Mouse (Mus musculus): ENCODE results near the gene Gtsf1. TPM values are rescaled to one million over a fixed set of nuclear protein-coding genes. Genes with fewer than 3 reads are reported as not detected.

Gene Gtsf1
- polyA plus RNA-seq, 1 experiment from 2014 or later, result not detected

DNA sequence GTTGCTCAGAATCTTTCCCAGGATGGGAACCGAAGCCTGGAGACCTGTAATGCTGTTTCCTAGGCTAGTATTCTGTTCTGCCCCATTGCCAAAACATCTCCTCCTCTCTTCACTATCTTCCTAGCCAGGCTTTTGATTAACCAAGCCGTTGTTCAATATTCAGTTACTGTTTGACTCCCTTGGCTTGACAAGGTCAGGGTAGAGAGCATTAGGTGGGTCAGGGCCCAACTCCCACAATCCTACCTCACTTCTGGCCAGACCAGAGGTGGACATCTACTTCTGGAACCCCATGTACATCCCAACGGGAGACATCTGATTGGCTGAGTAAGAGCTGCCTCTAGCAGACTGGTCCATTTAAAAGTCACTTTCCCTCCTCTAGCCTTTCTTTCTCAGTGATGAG is 67.3 kb downstream of the Gtsf1 start:
- Histone ChIP-seq H3K36me3 (no peaks in the 10 kb centered on the region), H3K27ac (no peak overlapping the region), H3K4me2 (no peak overlapping the region), H3K4me1 (peaks cover 54% of the 10 kb centered on the region), H3K9ac (no peak overlapping the region), H3K27me3 (no peaks in the 10 kb centered on the region), H3K4me3 (no peak overlapping the region), H3K9me3 (no peaks in the 10 kb centered on the region)
- WGBS, result 92% methylated on average over 3 of the region's 3 CpGs
- no peak for ATAC-seq (ENCODE audit: insufficient number of reproducible peaks, insufficient read depth, low FRiP score, low TSS enrichment, low read depth)

GRCm38 (mm10) chr15:103362333-103362732 is 67.9 kb downstream of the Gtsf1 start:
- no peak overlapping the region for H3K27ac ChIP-seq
- WGBS, result 87% methylated on average over 6 of the region's 7 CpGs
- H3K9me3 ChIP-seq, result no peaks in the 10 kb centered on the region
- no peak overlapping the region for H3K4me2 ChIP-seq
- no peak overlapping the region for H3K4me3 ChIP-seq
- peaks cover under 1% of the 10 kb centered on the region; the same call in 1 of the 2 replicates for H3K36me3 ChIP-seq
- no peaks in the 10 kb centered on the region for H3K27me3 ChIP-seq
- peaks cover 53% of the 10 kb centered on the region for H3K4me1 ChIP-seq
- no peak overlapping the region for H3K9ac ChIP-seq
- ATAC-seq (ENCODE audit: insufficient number of reproducible peaks, insufficient read depth, low FRiP score, low TSS enrichment, low read depth), result no peak

DNA sequence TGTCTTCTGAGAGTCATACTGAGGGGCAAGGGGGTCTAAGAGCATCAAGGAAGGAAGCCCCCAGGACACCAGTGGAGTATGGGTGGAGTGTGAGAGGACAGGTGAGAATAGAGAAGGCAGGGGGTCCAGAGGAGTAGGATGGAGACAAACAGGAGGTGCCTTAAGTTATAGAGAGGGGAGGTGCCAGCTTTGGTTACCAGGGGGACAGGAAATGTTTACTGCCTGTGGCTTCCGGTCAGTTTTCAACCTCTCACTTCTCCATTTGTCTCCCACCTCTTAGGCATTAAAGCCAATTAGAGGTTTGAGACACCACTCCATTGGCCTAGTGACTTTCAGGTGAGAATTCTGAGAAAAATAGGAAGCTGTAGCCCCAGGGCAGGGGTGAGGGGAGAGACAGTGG is 69.0 kb downstream of the Gtsf1 start:
- H3K36me3 ChIP-seq, result peaks cover 9% of the 10 kb centered on the region
- no peaks in the 10 kb centered on the region for H3K9me3 ChIP-seq
- H3K27ac ChIP-seq, result no peak overlapping the region
- peaks cover 48% of the 10 kb centered on the region for H3K4me1 ChIP-seq
- H3K4me2 ChIP-seq, result no peak overlapping the region
- no peak overlapping the region for H3K4me3 ChIP-seq
- ATAC-seq (ENCODE audit: insufficient number of reproducible peaks, insufficient read depth, low FRiP score, low TSS enrichment, low read depth), result no peak
- WGBS, result 64% methylated on average over 1 of the region's 1 CpGs
- H3K9ac ChIP-seq, result no peak overlapping the region
- H3K27me3 ChIP-seq, result no peaks in the 10 kb centered on the region

DNA sequence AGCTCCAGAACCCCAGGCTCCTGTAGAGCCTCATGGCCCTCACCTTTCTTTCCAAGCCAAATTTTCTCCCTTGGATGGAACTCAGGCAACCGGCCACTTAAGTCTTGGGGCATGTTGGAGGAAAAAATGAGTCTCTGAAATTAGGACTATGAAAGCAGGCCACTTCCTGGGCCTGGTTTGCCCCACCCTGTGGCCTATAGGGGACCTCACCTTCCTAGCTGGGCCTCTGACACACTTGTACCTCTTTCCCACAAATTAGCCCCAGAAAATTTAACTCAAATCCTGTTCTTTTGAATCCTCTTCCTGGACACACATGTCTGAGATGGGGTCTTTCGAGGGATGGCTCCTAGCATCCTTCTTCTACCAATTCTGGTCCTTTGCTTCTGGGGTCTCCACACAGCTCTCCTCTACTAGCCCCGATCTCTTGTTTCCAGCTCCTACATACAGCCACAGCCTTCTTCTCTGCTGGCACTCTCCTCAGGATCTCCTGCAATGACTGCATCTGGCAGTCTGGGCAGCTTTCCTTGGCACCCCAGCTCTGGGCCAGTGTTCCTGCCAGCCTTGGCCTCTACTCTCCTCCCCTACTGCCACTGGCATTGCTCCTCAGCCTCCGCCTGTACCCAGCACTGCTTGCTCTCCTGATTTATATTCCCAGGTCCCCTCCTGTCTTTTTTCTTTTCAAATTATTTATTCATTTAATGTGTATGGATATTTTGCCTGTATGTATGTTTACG is 70.2 kb downstream of the Gtsf1 start:
- WGBS, result 94% methylated on average over 5 of the region's 5 CpGs
- H3K4me2 ChIP-seq, result no peak overlapping the region
- ATAC-seq (ENCODE audit: insufficient number of reproducible peaks, insufficient read depth, low FRiP score, low TSS enrichment, low read depth), result no peak
- H3K4me1 ChIP-seq, result peaks cover 44% of the 10 kb centered on the region
- H3K9me3 ChIP-seq, result no peaks in the 10 kb centered on the region
- H3K27me3 ChIP-seq, result no peaks in the 10 kb centered on the region
- peak overlapping the region; percentile 36 for H3K27ac ChIP-seq
- H3K9ac ChIP-seq, result no peak overlapping the region
- no peak overlapping the region for H3K4me3 ChIP-seq
- H3K36me3 ChIP-seq, result peaks cover 22% of the 10 kb centered on the region

GRCm38 (mm10) chr15:103359122-103359510 is 71.2 kb downstream of the Gtsf1 start:
- Histone ChIP-seq H3K27ac (peak overlapping the region; percentile 94), H3K9ac (no peak overlapping the region), H3K36me3 (peaks cover 31% of the 10 kb centered on the region), H3K27me3 (no peaks in the 10 kb centered on the region), H3K4me3 (no peak overlapping the region), H3K4me1 (peaks cover 35% of the 10 kb centered on the region), H3K4me2 (no peak overlapping the region), H3K9me3 (no peaks in the 10 kb centered on the region)
- 41% methylated on average over 1 of the region's 1 CpGs for WGBS
- ATAC-seq (ENCODE audit: insufficient number of reproducible peaks, insufficient read depth, low FRiP score, low TSS enrichment, low read depth), result no peak

DNA sequence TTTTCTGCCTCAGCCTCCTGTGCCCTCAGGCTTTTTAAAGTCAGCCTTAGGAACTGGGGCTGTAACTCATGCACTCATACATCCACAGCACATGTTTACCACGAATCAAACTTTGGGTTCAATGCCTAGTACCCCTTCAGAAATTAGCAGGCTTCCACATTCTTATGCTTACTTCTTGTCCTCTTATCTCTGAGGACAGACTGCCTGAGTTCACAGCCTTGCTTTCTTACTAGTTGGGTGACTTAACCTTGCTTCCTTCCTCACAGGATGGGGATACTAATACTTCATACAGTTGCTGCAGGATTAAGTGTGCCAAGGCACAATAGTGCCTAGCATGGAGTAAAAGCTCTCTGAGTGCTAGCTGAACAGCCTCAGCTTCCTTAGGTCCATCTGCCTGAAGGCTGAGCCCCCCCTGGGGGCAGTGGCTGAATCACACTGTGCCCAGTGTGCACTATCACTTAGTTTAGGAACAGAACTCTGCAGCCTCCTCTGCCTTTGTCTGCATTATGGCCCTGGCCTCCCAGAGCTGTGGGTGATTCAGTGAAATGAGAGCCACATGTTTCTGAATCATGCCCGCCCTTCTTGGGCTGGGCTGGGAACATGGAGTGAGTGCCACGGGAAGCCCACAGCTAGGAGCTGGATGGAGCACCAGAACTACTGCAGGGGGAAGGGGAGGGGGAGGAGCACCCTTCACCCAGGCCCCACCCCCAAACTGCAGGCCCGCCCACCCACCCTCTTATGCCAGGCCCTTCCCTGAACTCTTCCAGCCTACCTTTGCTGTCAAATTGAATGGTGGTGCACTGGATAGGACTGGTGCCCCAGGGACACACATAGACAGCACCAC is 71.8 kb downstream of the Gtsf1 start:
- WGBS, result 23% methylated on average over 3 of the region's 4 CpGs
- H3K36me3 ChIP-seq, result peaks cover 37% of the 10 kb centered on the region
- H3K4me3 ChIP-seq, result no peak overlapping the region
- no peaks in the 10 kb centered on the region for H3K9me3 ChIP-seq
- peak overlapping the region; percentile 44 for H3K9ac ChIP-seq
- peak overlapping the region; percentile 94 for H3K27ac ChIP-seq
- peaks cover 31% of the 10 kb centered on the region for H3K4me1 ChIP-seq
- H3K27me3 ChIP-seq, result no peaks in the 10 kb centered on the region
- peak; percentile 81 for ATAC-seq (ENCODE audit: insufficient number of reproducible peaks, insufficient read depth, low FRiP score, low TSS enrichment, low read depth)
- H3K4me2 ChIP-seq, result no peak overlapping the region; the same call in 1 of the 2 replicates

- H3K9me3 ChIP-seq, result no peaks in the 10 kb centered on the region
- H3K4me3 ChIP-seq, result no peak overlapping the region
- peak overlapping the region; percentile 94 for H3K27ac ChIP-seq
- 80% methylated on average over 4 of the region's 4 CpGs for WGBS
- no peak overlapping the region for H3K4me2 ChIP-seq
- no peaks in the 10 kb centered on the region for H3K27me3 ChIP-seq
- H3K36me3 ChIP-seq, result peaks cover 43% of the 10 kb centered on the region
- peak overlapping the region; percentile 44; the same call in 1 of the 2 replicates for H3K9ac ChIP-seq
- H3K4me1 ChIP-seq, result peaks cover 31% of the 10 kb centered on the region
- no peak for ATAC-seq (ENCODE audit: insufficient number of reproducible peaks, insufficient read depth, low FRiP score, low TSS enrichment, low read depth)
These were observed 72.5 kb downstream of the Gtsf1 start for GRCm38 (mm10) chr15:103357817-103358216.

DNA sequence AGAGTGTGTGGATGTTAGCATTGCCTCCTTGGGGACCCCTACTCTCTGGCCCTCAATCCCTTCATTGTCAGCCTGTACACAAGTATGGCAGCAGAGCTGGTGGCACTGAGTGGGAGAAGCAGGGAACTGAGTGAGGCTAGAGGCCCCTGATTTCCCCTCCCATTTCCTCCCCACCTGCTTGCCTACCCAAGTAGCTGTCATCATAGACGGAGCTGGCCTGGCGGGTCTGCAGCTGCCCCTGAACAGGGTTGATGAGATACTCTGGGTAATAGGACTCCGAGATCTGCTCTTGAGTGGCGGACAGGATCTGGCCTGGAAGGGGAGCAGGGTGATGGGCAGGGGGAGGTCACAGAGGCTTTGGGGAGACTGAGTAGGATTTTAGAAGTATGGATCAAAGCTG is 74.1 kb downstream of the Gtsf1 start:
- H3K4me1 ChIP-seq, result peaks cover 28% of the 10 kb centered on the region
- H3K9ac ChIP-seq, result no peak overlapping the region
- no peak overlapping the region for H3K27ac ChIP-seq
- H3K4me2 ChIP-seq, result no peak overlapping the region
- H3K36me3 ChIP-seq, result peaks cover 59% of the 10 kb centered on the region
- no peak for ATAC-seq (ENCODE audit: insufficient number of reproducible peaks, insufficient read depth, low FRiP score, low TSS enrichment, low read depth)
- 76% methylated on average over 4 of the region's 4 CpGs for WGBS
- H3K27me3 ChIP-seq, result no peaks in the 10 kb centered on the region
- no peak overlapping the region for H3K4me3 ChIP-seq
- no peaks in the 10 kb centered on the region for H3K9me3 ChIP-seq

GRCm38 (mm10) chr15:103355420-103355819 is 74.8 kb downstream of the Gtsf1 start:
- no peak for ATAC-seq (ENCODE audit: insufficient number of reproducible peaks, insufficient read depth, low FRiP score, low TSS enrichment, low read depth)
- Histone ChIP-seq H3K9me3 (no peaks in the 10 kb centered on the region), H3K4me2 (no peak overlapping the region), H3K27ac (no peak overlapping the region), H3K27me3 (no peaks in the 10 kb centered on the region), H3K36me3 (peaks cover 66% of the 10 kb centered on the region), H3K4me1 (peaks cover 28% of the 10 kb centered on the region), H3K4me3 (no peak overlapping the region), H3K9ac (no peak overlapping the region)
- 91% methylated on average over 4 of the region's 4 CpGs for WGBS

- no peak overlapping the region for H3K4me2 ChIP-seq
- ATAC-seq (ENCODE audit: insufficient number of reproducible peaks, insufficient read depth, low FRiP score, low TSS enrichment, low read depth), result no peak
- peaks cover 73% of the 10 kb centered on the region for H3K36me3 ChIP-seq
These were observed 75.6 kb downstream of the Gtsf1 start for GRCm38 (mm10) chr15:103354690-103355089.

DNA sequence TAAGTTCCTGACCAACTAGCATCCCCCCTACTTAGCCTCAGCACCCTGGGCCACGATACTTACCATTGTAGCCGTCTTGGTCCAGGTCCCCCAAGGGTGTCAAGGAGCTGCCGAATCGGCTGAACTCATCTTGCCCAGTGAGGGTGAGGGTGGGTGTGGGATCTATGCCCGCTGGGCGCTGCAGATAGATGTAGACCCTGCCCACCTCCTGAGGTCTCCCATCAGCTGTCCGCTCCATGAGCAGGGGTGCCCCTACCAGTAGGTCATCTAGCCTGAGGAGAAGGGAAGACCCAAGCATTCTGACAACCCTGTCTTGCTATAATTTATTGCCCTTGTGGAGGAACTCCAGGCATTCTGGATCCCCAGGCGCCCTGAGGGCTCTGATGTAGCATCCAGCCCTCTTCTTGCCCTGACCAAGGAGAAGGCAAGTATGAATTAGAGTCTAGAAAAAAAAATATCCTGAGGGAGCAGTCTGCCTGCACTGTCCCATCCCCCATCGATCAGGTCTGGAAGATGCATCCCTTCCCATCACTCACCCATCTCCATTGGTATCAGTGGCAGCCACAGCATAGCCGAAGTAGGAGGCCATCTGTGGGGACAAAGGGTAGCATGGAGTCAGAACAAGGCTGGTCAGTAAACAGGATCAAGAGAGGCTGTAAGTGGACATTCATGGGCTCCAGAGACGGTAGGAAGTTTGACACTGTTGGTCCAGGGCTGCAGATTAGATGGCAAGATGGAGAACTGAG is 76.6 kb downstream of the Gtsf1 start:
- no peak for ATAC-seq (ENCODE audit: insufficient number of reproducible peaks, insufficient read depth, low FRiP score, low TSS enrichment, low read depth)
- H3K4me2 ChIP-seq, result no peak overlapping the region
- H3K27me3 ChIP-seq, result no peaks in the 10 kb centered on the region
- H3K27ac ChIP-seq, result no peak overlapping the region
- H3K36me3 ChIP-seq, result peaks cover 83% of the 10 kb centered on the region
- no peak overlapping the region for H3K4me3 ChIP-seq
- peaks cover 12% of the 10 kb centered on the region for H3K4me1 ChIP-seq
- 94% methylated on average over 11 of the region's 11 CpGs for WGBS
- H3K9ac ChIP-seq, result no peak overlapping the region
- no peaks in the 10 kb centered on the region for H3K9me3 ChIP-seq

More at GRCm38 (mm10) chr15:103354690-103355089, 75.6 kb downstream of the Gtsf1 start:
- Histone ChIP-seq H3K9ac (no peak overlapping the region), H3K27me3 (no peaks in the 10 kb centered on the region), H3K9me3 (no peaks in the 10 kb centered on the region), H3K27ac (no peak overlapping the region), H3K4me3 (no peak overlapping the region), H3K4me1 (peaks cover 22% of the 10 kb centered on the region)
- WGBS, result 95% methylated on average over 2 of the region's 2 CpGs

All from embryonic facial prominence, embryonic 13.5 days (tissue).